Mouse (Mus musculus): Measurements from ENCODE around the gene Icam1. TPM values are rescaled to one million over a fixed set of nuclear protein-coding genes. Genes with fewer than 3 reads are reported as not detected.
A peak's percentile ranks its signal among the peaks of the same experiment; 100 is the strongest.
"Not testable (repeated sequence)": the region's sequence is repeated elsewhere in the genome, so short reads cannot be mapped to it uniquely, and the experiment has no call there.

The Icam1 gene
- polyA plus RNA-seq, 1 experiment = 0.11 TPM

DNA sequence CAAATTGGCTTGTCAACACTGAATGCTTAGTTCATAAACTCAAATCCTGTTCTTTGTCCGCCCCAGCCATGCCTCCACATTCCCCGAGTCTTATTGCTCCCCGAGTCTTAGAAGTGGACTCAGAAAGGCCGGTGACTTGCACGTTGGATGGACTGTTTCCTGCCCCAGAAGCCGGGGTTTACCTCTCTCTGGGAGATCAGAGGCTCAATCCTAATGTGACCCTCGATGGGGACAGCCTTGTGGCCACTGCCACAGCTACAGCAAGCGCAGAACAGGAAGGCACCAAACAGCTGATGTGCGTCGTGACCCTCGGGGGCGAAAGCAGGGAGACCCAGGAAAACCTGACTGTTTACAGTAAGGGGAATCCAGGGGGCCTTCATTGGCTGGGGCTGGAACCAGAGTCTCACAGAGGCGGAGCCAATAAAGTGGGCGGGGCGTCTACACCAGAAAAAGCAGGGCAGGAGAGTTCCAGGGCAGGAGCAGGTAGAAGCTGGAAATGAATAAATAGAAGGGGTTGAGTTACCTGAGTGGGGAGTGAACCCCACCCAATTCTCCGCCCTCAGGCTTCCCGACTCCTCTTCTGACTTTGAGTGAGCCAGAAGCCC is 18.8 kb downstream of the Icam1 start:
- Histone ChIP-seq H3K4me1 (ENCODE audit: control insufficient read depth) (peaks cover 79% of the 10 kb centered on the region), H3K9me3 (ENCODE audit: control insufficient read depth, low read length) (peaks cover 27% of the 10 kb centered on the region), H3K4me3 (replicated peaks) (no peak overlapping the region), H3K27me3 (ENCODE audit: control insufficient read depth) (peaks cover 78% of the 10 kb centered on the region), H3K36me3 (ENCODE audit: control insufficient read depth) (peaks cover 37% of the 10 kb centered on the region)
- TF ChIP-seq TAL1 (IDR thresholded peaks at IDR 0.05; ENCODE audit: low read length) (no peak), GATA1 (IDR thresholded peaks at IDR 0.05; ENCODE audit: low read length) (no peak)

DNA sequence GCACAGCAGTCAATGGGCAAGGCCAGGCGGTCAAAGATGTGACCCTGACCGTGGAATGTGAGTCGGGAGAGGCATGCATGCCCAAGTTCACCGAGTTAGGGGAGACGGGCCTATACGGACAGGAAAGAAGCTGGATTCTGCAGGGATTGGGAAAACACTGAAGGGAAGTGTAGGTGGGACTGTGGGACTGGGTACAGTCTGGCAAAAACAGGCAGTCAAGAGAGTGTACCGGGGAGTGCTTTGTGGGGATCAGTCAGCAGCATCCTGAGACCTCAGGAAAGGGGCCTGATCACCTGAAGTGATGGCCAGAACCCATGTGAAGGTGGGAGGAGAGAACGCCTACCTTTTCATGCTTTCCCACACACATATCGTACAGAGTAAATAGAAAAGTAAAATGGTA is 19.8 kb downstream of the Icam1 start:
- Histone ChIP-seq H3K27me3 (ENCODE audit: control insufficient read depth) (peaks cover 78% of the 10 kb centered on the region), H3K4me3 (replicated peaks) (no peak overlapping the region), H3K36me3 (ENCODE audit: control insufficient read depth) (peaks cover 32% of the 10 kb centered on the region), H3K9me3 (ENCODE audit: control insufficient read depth, low read length) (peaks cover 27% of the 10 kb centered on the region), H3K4me1 (ENCODE audit: control insufficient read depth) (peaks cover 83% of the 10 kb centered on the region)
- TF ChIP-seq TAL1 (IDR thresholded peaks at IDR 0.05; ENCODE audit: low read length) (no peak), GATA1 (IDR thresholded peaks at IDR 0.05; ENCODE audit: low read length) (no peak)

DNA sequence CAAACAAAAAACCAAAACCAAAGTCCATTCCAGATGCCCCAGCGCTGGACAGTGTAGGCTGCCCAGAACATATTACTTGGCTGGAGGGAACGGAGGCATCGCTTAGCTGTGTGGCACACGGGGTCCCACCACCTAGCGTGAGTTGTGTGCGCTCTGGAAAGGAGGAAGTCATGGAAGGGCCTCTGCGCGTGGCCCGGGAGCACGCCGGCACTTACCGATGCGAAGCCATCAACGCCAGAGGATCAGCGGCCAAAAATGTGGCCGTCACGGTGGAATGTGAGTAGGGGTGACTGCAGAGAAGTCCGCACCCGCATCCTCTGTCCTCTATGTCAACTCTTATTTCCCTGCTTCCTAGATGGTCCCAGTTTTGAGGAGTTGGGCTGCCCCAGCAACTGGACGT is 20.4 kb downstream of the Icam1 start:
- peaks cover 32% of the 10 kb centered on the region for H3K36me3 ChIP-seq (ENCODE audit: control insufficient read depth)
- peaks cover 85% of the 10 kb centered on the region for H3K4me1 ChIP-seq (ENCODE audit: control insufficient read depth)
- TF ChIP-seq TAL1 (IDR thresholded peaks at IDR 0.05; ENCODE audit: low read length) = no peak
- no peak for TF ChIP-seq GATA1 (IDR thresholded peaks at IDR 0.05; ENCODE audit: low read length)
- H3K4me3 ChIP-seq (replicated peaks) = no peak overlapping the region
- peaks cover 78% of the 10 kb centered on the region for H3K27me3 ChIP-seq (ENCODE audit: control insufficient read depth)
- H3K9me3 ChIP-seq (ENCODE audit: control insufficient read depth, low read length) = peaks cover 27% of the 10 kb centered on the region

DNA sequence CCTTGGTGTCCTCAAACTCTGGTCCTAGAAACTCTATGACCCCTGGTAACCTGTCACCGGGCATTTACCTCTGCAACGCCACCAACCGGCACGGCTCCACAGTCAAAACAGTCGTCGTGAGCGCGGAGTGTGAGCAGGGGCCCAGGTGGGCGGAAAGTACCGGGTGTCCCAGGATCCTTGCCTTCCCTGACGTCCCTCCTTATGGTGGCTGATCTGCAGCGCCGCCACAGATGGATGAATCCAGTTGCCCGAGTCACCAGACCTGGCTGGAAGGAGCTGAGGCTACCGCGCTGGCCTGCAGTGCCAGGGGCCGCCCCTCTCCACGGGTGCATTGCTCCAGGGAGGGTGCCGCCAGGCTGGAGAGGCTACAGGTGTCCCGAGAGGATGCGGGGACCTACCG is 20.9 kb downstream of the Icam1 start:
- H3K4me1 ChIP-seq (ENCODE audit: control insufficient read depth) = peaks cover 85% of the 10 kb centered on the region
- H3K36me3 ChIP-seq (ENCODE audit: control insufficient read depth) = peaks cover 29% of the 10 kb centered on the region
- peaks cover 27% of the 10 kb centered on the region for H3K9me3 ChIP-seq (ENCODE audit: control insufficient read depth, low read length)
- peaks cover 74% of the 10 kb centered on the region for H3K27me3 ChIP-seq (ENCODE audit: control insufficient read depth)
- H3K4me3 ChIP-seq (replicated peaks) = no peak overlapping the region
- TF ChIP-seq TAL1 (IDR thresholded peaks at IDR 0.05; ENCODE audit: low read length) = no peak
- TF ChIP-seq GATA1 (IDR thresholded peaks at IDR 0.05; ENCODE audit: low read length) = no peak

DNA sequence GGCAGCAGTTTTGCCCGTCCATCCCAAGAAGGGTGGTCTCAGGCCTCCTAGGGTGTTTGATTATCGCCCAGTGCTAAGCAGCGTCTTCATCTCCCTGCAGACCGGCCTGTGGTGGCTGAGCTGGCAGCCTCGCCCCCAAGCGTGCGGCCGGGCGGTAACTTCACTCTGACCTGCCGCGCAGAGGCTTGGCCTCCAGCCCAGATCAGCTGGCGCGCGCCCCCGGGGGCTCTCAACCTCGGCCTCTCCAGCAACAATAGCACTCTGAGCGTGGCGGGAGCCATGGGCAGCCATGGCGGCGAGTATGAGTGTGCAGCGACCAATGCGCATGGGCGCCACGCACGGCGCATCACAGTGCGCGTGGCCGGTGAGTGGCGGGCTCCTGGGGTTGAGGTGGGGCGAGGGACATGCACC is 21.7 kb downstream of the Icam1 start:
- Histone ChIP-seq H3K4me1 (ENCODE audit: control insufficient read depth) (peaks cover 76% of the 10 kb centered on the region), H3K4me3 (replicated peaks) (no peak overlapping the region), H3K27me3 (ENCODE audit: control insufficient read depth) (peaks cover 66% of the 10 kb centered on the region), H3K36me3 (ENCODE audit: control insufficient read depth) (peaks cover 29% of the 10 kb centered on the region), H3K9me3 (ENCODE audit: control insufficient read depth, low read length) (peaks cover 27% of the 10 kb centered on the region)
- TF ChIP-seq TAL1 (IDR thresholded peaks at IDR 0.05; ENCODE audit: low read length) (no peak), GATA1 (IDR thresholded peaks at IDR 0.05; ENCODE audit: low read length) (no peak)

DNA sequence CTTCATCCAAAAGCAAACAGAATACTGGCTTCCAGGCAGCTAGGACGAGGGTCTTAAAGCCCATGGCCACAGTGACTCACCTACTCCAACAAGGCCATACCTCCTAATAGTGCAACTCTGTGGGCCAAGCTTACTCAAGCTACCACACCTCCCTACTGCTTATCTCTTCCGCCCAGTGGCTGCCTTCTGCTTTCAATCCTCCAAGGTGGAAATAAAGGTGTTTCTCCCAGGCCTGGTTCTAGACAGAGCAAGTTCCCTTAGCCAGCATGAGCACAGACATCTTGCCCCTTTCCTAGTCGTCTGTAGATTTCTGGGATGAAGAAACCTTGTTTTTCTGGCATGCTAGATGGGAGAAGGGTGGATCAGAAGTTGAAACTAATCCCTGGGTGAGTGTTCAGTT is 24.0 kb downstream of the Icam1 start:
- TF ChIP-seq GATA1 (IDR thresholded peaks at IDR 0.05; ENCODE audit: low read length) = peak; percentile 55
- peak; percentile 34; the same call in 1 of the 3 replicates for TF ChIP-seq TAL1 (IDR thresholded peaks at IDR 0.05; ENCODE audit: low read length)
- Histone ChIP-seq H3K9me3 (ENCODE audit: control insufficient read depth, low read length) (peaks cover 25% of the 10 kb centered on the region), H3K4me3 (replicated peaks) (no peak overlapping the region), H3K27me3 (ENCODE audit: control insufficient read depth) (peaks cover 43% of the 10 kb centered on the region), H3K36me3 (ENCODE audit: control insufficient read depth) (peaks cover 23% of the 10 kb centered on the region), H3K4me1 (ENCODE audit: control insufficient read depth) (peaks cover 62% of the 10 kb centered on the region)

DNA sequence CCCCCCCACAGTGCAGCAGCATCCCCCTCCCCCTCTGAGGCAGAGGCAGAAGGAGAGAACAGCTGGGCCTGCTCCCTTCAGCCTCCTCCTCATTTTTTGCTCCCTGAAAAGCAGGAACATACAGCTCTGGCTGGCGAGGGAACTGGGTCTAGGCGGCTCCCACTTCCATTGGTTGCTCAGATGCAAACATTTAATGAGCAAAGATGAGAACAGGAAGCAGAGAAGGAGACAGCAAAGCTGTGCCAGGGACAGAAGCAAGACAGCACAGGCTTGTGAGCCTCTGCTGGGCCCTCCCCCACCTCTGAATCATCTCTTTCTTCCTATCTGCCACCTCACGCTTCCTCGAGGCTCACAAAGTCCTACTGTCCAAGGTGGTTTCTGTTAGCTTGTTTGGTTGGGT is 25.5 kb downstream of the Icam1 start:
- TF ChIP-seq GATA1 (IDR thresholded peaks at IDR 0.05; ENCODE audit: low read length) (no peak), TAL1 (IDR thresholded peaks at IDR 0.05; ENCODE audit: low read length) (no peak)
- H3K4me1 ChIP-seq (ENCODE audit: control insufficient read depth) = peaks cover 56% of the 10 kb centered on the region
- H3K36me3 ChIP-seq (ENCODE audit: control insufficient read depth) = peaks cover 10% of the 10 kb centered on the region
- H3K4me3 ChIP-seq (replicated peaks) = no peak overlapping the region
- H3K9me3 ChIP-seq (ENCODE audit: control insufficient read depth, low read length) = peaks cover 15% of the 10 kb centered on the region
- peaks cover 28% of the 10 kb centered on the region for H3K27me3 ChIP-seq (ENCODE audit: control insufficient read depth)

DNA sequence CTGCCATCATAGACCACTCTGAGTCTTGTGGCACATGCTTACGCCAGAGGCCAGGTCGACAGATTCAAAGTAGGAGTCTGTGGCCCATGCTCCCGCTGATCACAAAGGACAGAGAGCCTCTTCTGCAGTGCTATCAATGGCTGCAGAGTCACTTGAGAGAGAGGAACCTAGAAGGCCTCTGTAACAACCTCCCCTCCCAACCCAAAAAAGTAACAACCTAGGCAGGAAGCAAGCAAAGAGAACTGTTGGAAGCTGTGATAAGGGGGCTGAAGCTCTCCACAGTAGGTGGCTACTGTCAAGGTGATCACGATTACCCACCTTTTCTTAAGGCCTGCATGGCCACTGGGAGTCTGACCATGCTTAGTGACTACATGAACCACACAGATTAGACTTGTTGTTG is 27.8 kb downstream of the Icam1 start:
- H3K36me3 ChIP-seq (ENCODE audit: control insufficient read depth) = peaks cover 2% of the 10 kb centered on the region; the same call in 1 of the 2 replicates
- TF ChIP-seq TAL1 (IDR thresholded peaks at IDR 0.05; ENCODE audit: low read length) (no peak), GATA1 (IDR thresholded peaks at IDR 0.05; ENCODE audit: low read length) (no peak)
- peaks cover 2% of the 10 kb centered on the region; the same call in 1 of the 2 replicates for H3K9me3 ChIP-seq (ENCODE audit: control insufficient read depth, low read length)
- no peak overlapping the region for H3K4me3 ChIP-seq (replicated peaks)
- peaks cover 8% of the 10 kb centered on the region for H3K27me3 ChIP-seq (ENCODE audit: control insufficient read depth)
- peaks cover 35% of the 10 kb centered on the region for H3K4me1 ChIP-seq (ENCODE audit: control insufficient read depth)

DNA sequence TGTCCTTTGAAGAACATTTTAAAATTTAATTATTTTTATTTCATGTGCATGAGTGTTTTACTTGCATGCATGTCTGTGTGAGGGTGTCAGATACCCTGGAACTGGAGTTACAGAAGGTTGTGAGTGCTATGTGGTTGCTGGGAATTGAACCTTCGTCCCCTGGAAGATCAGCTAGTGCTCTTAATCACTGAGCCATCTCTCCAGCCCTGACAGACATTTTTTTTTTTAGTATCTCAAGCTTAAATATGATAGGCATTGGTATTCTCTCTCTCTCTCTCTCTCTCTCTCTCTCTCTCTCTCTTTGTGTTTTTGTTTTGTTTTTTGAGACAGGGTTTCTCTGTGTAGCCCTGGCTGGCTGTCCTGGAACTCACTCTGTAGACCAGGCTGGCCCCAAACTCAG is 29.0 kb downstream of the Icam1 start:
- peaks cover 25% of the 10 kb centered on the region for H3K4me1 ChIP-seq (ENCODE audit: control insufficient read depth)
- not testable (repeated sequence) for H3K27me3 ChIP-seq (ENCODE audit: control insufficient read depth); H3K36me3 ChIP-seq (ENCODE audit: control insufficient read depth); H3K4me3 ChIP-seq (replicated peaks); H3K9me3 ChIP-seq (ENCODE audit: control insufficient read depth, low read length)

DNA sequence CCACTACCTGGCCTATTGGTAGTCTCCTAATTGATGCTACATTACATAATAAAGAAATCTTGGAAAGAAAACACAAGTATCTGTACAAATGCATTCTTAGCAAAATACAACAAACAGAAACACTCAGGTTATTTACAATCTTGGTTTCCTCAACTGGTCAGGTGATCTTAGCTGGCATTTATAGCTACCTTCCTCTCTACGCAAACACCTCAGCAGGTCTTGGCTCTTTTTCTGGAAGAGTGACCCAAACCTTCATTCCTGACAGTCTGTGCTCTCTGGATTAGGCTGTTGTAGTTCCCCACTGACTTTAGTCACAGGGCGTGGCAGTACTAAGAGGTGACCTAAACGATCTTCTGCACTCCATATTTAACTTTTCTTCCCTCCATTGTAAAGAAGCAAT is 29.4 kb downstream of the Icam1 start:
- Histone ChIP-seq H3K9me3 (ENCODE audit: control insufficient read depth, low read length) (no peaks in the 10 kb centered on the region), H3K27me3 (ENCODE audit: control insufficient read depth) (peaks cover 2% of the 10 kb centered on the region; the same call in 1 of the 2 replicates), H3K36me3 (ENCODE audit: control insufficient read depth) (no peaks in the 10 kb centered on the region), H3K4me1 (ENCODE audit: control insufficient read depth) (peaks cover 21% of the 10 kb centered on the region), H3K4me3 (replicated peaks) (no peak overlapping the region)
- TF ChIP-seq GATA1 (IDR thresholded peaks at IDR 0.05; ENCODE audit: low read length) (no peak), TAL1 (IDR thresholded peaks at IDR 0.05; ENCODE audit: low read length) (no peak)

All from erythroblast, embryonic 14.5 days (primary cell).